Mouse (Mus musculus): ENCODE data around the gene Elobl.

Gene Elobl

GRCm38 (mm10) chr11:88934089-88935000, 32.4 kb downstream of the Elobl start:
- no peak for DNase-seq (ENCODE audit: low read depth)

GRCm38 (mm10) chr11:88933030-88933429, 33.7 kb downstream of the Elobl start:
- no peak for DNase-seq (ENCODE audit: low read depth)

GRCm38 (mm10) chr11:88931692-88932530, 34.8 kb downstream of the Elobl start:
- no peak for DNase-seq (ENCODE audit: low read depth)

GRCm38 (mm10) chr11:88926566-88926965, 40.2 kb downstream of the Elobl start:
- no peak for DNase-seq (ENCODE audit: low read depth)
